Mouse (Mus musculus) erythroid progenitor cell, adult 5-6 weeks (primary cell): Measurements from ENCODE around the gene H2al2a. TPM values are rescaled to one million over a fixed set of nuclear protein-coding genes. Genes with fewer than 3 reads are reported as not detected.

Experiments
- ATAC-seq: replicated peaks from 2 replicates; pipeline ENCODE4 v1.8.0; 2016; ENCODE audit warnings: moderate number of reproducible peaks, mild to moderate bottlenecking, moderate TSS enrichment, inconsistent platforms; ENCODE audit not compliant: poor library complexity, low FRiP score, severe bottlenecking
- total RNA-seq, 2 experiments: library from RNA; stranded (forward) in 1 of 2; stranded (reverse) in 1 of 2; fragments of 150-400 nt in 1 of 2; fragments of 186-747, 209-891 nt in 1 of 2; gene quantifications; 2 replicates each; pipeline versions ENCODE4 v1.2.3 to v1.2.4; 2015 to 2017; ENCODE audit warnings: low replicate concordance in 2 of 2

H2al2a gene
- total RNA-seq (2015; ENCODE audit: low replicate concordance) (not detected in 2 replicates), total RNA-seq (2017; ENCODE audit: low replicate concordance) (not detected in 2 replicates)

GRCm38 (mm10) chr2:17996858-17997257, at the start of gene H2al2a:
Gene H2al2a, minus strand, starts transcription at chr2:17996958.
- ATAC-seq, result no peak

DNA sequence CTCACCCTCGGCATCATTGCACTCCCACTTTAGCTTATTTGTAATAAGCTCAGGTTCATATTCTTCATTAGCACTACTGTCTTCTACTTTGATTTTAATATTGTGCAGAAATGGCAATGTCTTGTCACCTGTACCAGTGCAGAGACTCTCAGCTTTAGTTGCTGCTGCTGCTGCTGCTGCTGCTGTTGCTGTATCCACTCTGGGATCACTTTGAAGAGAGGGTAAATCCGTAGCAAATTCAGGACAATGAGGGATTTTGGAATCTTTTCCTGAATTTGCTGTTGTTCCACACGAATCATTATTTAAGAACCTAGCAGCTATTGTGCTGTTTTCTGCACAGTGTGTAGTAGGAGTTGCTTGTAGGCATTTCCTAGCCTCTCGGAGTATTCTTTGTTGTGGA, 49.4 kb upstream of the H2al2a start:
- no peak for ATAC-seq

GRCm38 (mm10) chr2:18045781-18046181, 49.0 kb upstream of the H2al2a start:
- no peak for ATAC-seq

DNA sequence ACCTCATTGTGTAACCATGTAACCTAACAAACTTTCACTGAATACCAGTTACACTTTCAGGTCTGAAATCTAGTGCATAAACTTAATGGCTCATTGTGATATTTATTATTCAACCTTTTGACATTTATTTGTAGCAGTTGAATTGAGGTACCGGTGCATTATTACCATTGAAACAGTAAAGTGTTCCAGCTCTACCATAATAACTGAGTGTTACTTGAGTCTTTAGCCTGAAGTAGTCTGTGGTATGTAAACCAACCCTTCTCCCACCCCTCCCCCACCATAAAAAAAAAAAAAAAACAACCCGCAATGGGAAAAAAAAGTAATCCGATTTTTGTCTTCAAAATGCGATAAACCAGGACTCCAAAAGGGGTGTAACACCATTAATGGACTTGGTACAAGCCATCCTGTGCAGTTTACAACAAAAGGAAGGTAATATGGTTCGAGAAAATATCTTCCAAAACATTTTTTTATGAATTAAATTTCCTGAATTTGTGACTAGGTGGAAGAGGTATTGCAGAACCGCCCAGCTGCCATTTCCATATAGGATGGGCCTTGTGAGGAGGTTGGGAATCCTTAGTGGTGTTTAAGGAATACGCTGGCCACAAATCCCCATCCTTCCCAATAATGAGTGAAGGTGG, 48.5 kb upstream of the H2al2a start:
- no peak for ATAC-seq

- no peak for ATAC-seq
Observed at GRCm38 (mm10) chr2:18041199-18041885, 44.6 kb upstream of the H2al2a start.

DNA sequence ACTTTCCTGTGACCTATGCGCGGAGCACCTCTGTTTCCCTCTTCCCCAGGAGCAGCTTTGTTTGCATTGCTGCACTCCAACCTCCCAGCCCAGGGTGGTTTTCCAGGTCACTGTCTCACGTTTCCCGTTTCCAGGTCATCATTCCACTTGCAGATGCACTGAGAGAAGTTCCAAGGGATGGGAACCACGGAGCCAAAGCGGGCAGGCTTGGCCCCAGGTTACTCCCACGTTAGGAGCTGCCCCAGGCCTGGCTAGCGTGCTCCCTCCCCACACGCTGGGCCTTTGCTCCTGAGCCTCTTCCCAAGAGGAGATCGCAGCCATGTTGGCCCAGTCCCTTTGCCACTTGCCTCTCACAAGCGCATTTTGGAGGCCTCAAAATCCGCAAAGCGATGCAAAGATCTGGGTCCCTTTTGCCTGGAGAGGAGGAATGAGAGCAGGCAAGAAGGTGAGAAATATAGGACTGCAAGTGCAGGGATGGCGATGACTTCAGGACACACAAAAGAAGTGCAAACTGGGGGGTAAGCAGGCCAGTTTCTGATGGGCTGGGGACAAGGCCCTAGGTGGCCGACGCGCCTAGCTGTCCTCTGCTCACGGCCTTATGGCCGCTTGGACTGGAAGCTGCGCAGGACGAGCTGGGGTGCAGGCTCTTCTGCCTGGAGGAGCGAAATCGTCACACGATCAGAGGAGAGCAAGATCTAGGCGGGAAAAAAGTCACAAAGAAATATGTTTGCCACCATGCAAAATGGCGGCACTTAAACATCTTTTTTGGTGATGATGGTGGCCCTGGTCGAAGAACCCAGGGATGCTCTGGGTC, 43.8 kb upstream of the H2al2a start:
- no peak for ATAC-seq

- ATAC-seq, result no peak
Observed at GRCm38 (mm10) chr2:18039566-18040290, 43.0 kb upstream of the H2al2a start.

DNA sequence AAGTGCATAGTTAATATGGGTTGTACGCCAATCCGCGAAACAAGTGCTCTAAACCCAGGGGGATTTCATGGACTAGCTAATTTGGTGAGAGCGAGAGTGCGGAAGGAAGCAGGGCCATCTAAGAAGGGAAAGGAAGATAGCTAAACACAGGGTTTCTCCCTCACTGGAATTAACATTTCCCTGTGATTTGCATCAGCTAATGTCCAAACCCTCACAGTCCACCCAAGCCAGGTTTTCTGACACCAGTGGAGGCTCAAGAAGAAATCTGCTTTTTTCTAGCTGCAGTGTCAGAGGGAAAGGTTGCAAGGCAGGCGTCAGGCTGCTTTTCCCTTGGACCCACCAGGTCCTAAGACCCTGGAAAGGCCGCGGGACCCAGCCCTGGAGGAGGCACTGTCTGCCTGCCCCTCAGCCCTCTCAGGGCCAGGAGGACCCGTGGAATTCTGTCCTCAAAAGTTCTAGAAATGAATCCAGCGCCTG, 42.2 kb upstream of the H2al2a start:
- no peak for ATAC-seq

GRCm38 (mm10) chr2:18038141-18038752, 41.5 kb upstream of the H2al2a start:
- ATAC-seq, result no peak

GRCm38 (mm10) chr2:18037491-18037890, 40.7 kb upstream of the H2al2a start, which contains the start of gene A930004D18Rik:
Gene A930004D18Rik, minus strand, starts transcription at chr2:18037737.
- no peak for ATAC-seq

DNA sequence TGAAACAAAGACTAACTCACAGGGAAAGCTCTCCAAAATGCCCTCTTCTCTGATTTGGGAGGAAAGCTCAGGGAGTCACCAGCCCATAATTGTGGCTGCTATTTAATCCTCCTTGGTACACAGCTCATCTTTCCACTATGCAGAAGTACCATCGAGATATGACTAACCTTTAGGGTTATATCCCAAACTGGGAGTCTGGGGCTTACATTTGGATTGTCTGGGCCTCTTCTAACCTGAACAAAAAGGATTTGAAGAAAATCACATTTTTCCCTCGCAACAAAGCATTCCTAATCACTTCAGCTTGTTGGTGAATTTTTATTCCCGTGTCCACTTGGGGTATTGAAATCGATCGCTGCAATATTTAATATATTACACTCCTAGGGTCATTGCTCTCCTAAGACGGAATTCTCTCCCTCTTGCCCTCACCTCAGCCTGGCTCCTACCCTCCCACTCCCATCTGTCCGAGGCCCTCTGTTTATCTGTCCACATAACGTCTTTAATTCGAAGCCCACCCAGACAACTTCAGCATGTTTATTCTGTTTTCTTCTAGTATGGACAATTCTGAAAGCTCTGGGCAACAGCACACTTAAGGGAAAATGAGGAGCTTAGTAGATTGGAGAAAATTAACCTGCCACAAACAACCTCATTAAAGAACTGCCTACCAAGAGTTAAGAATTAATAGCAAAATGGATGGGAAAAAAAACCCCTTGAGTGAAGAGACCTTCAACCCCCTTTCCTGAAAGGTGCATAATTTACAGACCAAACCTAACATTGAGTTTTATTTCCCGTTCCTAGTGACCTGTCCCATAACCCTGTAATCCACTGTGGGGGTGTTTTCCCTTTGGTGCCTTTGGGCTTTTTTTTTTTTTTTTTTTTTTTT, 37.9 kb upstream of the H2al2a start:
- ATAC-seq, result no peak

DNA sequence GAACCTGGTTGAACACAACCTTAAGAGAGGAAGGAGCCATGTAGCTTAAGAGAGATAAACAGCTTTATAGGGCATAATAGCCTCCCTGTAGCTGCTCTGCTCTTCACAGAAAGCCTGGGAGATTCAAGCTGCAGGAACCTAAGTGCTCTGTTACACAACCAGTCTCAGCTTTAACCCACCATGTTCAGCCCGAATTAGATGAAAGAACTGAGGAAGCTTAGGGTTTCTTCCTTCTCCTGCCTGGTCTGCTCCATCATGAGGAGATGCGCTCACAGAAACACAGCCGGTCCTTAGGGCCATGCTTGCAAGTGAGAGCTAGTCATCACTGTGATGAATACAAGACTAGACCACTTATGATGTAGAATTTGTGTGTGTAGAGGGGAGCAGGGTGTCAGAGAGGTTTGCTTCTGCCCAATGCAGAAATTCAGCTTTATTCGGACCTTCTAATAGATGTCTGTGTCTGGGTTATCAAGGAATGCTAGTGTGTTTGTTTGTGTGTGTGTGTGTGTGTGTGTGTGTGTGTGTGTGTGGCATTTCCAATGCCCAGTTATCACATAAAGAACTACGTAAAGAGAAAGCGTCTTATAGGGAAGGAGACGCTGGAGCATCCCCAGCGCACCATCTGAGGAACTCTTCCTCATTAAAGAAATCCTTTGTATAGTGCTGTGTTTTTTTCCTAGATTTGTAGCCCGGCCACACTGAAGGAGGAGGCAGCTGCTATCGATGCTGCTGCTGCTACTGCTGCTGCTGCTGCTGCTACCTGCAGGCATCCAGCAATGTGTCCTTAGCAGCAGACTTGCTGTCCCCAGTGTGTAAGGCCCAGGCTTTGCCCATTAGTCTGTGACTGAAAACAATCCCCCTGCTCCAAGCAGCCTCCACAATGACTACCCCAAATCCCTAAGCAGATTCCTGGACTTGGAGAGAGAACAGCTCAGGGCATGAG, 36.7 kb upstream of the H2al2a start:
- no peak for ATAC-seq

DNA sequence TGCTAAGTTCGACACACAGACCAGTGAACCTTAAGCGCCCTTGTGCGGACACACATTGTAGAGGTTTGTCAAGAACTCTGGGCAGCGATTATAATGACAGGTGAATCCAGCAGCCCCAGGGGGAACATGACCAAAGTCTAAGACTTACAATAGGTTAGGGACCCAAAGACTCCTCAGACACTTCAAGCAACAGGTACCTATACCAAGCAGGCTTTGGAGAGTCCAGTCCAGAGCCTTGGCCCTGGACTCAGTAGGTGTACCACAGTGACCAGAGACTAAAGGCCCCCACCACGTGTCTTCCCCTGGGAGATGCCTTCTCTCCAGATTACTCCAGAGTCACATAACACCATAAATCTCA, 35.8 kb upstream of the H2al2a start:
- ATAC-seq, result no peak

DNA sequence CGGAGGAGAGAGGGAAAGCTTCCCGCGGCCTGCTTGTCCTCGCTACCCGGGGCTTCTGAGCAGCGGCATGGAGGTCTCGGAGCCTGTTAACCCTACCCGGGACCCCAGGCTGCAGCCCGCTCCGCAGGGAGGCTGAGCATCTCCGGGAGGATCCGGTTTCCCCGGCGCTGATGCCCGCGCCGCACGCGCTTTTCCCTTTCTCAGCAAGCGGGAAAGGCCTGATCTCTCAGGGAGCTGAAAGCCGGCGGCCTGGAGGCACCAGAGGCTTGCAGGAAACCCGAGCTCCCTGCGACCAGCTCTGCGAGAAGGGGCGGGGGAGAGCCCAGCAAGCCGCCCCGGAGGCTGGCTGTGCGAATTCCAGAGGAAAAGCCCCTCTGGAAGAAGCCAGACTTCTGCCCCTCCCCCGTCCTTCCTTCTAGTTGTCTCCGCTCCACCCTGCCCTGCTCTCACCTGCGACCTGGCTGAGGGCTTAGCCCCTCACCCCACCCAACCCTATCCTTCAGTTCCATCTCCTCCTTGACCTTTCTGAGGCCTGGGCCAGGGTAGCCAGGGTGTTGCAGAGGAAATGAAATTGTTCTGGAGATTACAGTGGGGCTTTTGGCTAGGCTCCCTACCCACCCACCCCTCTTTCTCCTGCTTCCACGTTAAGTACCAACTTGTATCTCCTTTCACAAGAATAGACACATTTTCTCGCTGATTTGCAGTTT, 35.2 kb upstream of the H2al2a start:
- ATAC-seq, result no peak

DNA sequence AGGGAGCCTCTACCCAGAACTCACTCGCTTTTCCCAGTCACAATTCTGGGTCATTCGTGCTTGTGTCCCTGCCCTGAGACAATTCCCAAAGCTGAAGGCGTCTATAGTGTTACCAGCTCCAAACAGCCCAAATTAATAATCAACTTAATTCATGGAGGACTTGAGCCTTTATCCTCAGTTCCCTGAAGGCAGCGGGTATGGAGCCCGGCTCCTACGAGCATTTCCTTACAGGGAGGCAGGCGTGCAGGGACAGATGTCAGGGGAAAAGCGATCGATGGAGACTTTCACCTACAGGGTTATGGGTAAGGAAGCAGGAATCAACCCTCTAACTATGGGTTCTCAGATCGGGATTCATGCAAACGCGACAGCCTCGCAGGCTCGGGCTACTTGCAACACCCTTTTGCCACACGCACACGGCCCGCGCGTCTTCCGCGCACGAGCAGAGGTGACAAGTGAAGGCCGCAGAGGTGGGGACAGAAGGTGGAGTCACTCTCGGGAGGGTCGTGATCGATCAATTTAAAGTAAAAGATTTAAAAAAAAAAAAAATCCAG, 34.6 kb upstream of the H2al2a start:
- ATAC-seq, result no peak

DNA sequence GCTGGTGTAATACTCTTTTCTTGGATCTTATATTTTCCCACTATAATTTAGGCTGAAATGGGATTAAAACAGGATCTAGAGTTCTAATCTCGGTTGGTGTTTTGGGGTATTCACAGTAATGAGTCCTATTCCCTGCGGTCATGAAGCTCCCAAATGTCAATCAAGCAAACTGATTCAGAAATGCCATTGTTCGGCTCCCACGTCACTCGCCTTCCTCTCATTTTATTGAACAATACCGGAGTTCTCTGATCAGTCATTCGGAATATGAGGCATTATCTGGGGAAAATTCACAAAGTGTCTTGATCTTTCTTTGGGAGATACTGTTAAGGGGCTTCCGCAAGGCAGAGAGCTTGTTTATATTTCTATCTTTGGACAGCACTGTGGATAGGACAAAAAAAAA, 33.8 kb upstream of the H2al2a start:
- ATAC-seq, result no peak

GRCm38 (mm10) chr2:18029656-18030055, 32.9 kb upstream of the H2al2a start:
- no peak for ATAC-seq
